Mouse (Mus musculus): ENCODE measurements around the gene Ffar3. TPM values are rescaled to one million over a fixed set of nuclear protein-coding genes. Genes with fewer than 3 reads are reported as not detected.
A peak's percentile ranks its signal among the peaks of the same experiment; 100 is the strongest.

Ffar3 gene
- total and polyA plus RNA-seq, 2 experiments from 2014 or later: not detected

DNA sequence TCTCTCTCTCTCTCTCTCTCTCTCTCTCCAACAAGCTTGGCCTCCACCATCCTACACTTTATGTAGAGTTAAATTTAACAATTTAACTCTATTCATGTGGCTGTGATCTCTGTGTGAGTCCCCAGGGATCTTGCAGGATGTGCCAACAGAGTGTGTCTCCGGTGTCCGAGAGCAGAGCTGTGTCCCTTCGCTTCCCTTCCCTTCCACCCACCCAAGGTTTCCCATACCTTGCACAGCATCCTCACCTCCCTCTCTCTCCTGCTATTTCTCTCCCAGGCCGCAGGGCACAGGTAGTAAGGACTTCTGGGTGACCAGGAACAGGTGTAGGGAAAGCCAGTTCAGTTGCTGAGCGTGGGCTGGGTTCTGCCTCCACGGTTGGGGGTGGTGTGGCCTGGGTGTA is 23.0 kb upstream of the Ffar3 start:
- TF ChIP-seq CTCF (IDR thresholded peaks at IDR 0.05; ENCODE audit: low read depth): no peak
- no peak for TF ChIP-seq EP300 (IDR thresholded peaks at IDR 0.05; ENCODE audit: low read depth)
- no peaks in the 10 kb centered on the region for H3K36me3 ChIP-seq (replicated peaks; ENCODE audit: control insufficient read depth, insufficient read depth, low read length)
- no peak overlapping the region for H3K4me3 ChIP-seq (ENCODE audit: low read depth, low read length)
- H3K4me2 ChIP-seq (ENCODE audit: low read depth, low read length): no peak overlapping the region
- 75% methylated on average over 6 of the region's 6 CpGs for WGBS
- H3K27ac ChIP-seq (ENCODE audit: low read depth): no peak overlapping the region
- no peak for DNase-seq (ENCODE audit: low spot score)
- ATAC-seq (ENCODE audit: insufficient read depth, low read depth): no peak
- no peaks in the 10 kb centered on the region for H3K9me3 ChIP-seq (replicated peaks; ENCODE audit: control insufficient read depth, low read length)
- H3K4me1 ChIP-seq (ENCODE audit: control insufficient read depth, insufficient read depth): no peaks in the 10 kb centered on the region
- H3K27me3 ChIP-seq (ENCODE audit: control insufficient read depth, insufficient read depth, low read length): 0 out of 2 replicates have a peak, but pooled peaks cover 6% of the 10 kb centered on the region
- H3K9ac ChIP-seq (replicated peaks; ENCODE audit: low read depth, low read length): no peak overlapping the region

DNA sequence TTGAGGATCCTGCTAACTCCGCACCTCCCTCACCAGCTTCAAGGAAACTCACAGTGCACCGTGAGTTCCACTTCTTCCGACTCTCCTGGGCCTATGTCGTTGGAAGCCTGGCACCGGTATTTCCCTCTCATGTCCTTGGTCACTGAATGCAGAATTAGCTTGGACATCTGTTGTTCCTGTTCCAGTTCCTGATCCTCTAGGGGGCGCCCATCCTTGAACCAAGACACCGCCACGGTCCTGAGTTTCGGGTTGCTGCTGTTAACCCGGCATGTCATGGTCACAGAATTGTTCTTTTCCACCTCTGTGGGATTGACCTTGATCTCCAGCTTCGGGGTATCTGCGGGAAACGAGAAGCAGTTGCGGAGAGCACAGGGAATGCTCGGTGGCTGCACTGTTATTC is 17.1 kb upstream of the Ffar3 start:
- peak; percentile 55 for DNase-seq (ENCODE audit: low spot score)
- Histone ChIP-seq H3K9ac (replicated peaks; ENCODE audit: low read depth, low read length) (no peak overlapping the region), H3K36me3 (replicated peaks; ENCODE audit: control insufficient read depth, insufficient read depth, low read length) (no peaks in the 10 kb centered on the region), H3K9me3 (replicated peaks; ENCODE audit: control insufficient read depth, low read length) (no peaks in the 10 kb centered on the region), H3K4me2 (ENCODE audit: low read depth, low read length) (no peak overlapping the region), H3K4me1 (ENCODE audit: control insufficient read depth, insufficient read depth) (no peaks in the 10 kb centered on the region), H3K27me3 (ENCODE audit: control insufficient read depth, insufficient read depth, low read length) (0 out of 2 replicates have a peak, but pooled peaks cover 3% of the 10 kb centered on the region), H3K27ac (ENCODE audit: low read depth) (no peak overlapping the region), H3K4me3 (ENCODE audit: low read depth, low read length) (no peak overlapping the region)
- ATAC-seq (ENCODE audit: insufficient read depth, low read depth): no peak
- WGBS: 18% methylated on average over 15 of the region's 15 CpGs
- TF ChIP-seq EP300 (IDR thresholded peaks at IDR 0.05; ENCODE audit: low read depth) (no peak), CTCF (IDR thresholded peaks at IDR 0.05; ENCODE audit: low read depth) (peak; percentile 65)

DNA sequence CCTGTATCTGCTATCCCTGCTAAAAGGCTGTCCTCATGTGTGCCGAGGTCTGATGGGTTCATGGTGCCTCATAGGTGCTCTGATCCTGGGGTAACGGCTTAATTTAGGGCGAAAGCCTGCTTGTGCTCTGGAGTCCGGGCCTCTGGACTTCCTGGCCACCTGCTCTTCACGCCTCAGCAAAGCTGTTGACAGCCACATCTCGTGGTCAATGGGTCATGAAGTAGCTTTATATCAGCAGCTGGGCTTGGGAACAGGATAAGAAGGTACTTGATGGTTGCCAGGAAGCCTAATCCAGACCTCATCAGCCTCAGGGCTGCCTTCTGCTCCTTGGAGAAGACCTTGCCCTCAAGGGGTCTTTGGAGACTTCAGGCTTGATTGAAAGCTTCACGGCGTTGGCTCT is 7.4 kb upstream of the Ffar3 start:
- peaks cover 11% of the 10 kb centered on the region; the same call in 1 of the 2 replicates for H3K27me3 ChIP-seq (ENCODE audit: control insufficient read depth, insufficient read depth, low read length)
- TF ChIP-seq EP300 (IDR thresholded peaks at IDR 0.05; ENCODE audit: low read depth) (no peak), CTCF (IDR thresholded peaks at IDR 0.05; ENCODE audit: low read depth) (no peak)
- no peak for ATAC-seq (ENCODE audit: insufficient read depth, low read depth)
- H3K36me3 ChIP-seq (replicated peaks; ENCODE audit: control insufficient read depth, insufficient read depth, low read length): no peaks in the 10 kb centered on the region
- H3K9me3 ChIP-seq (replicated peaks; ENCODE audit: control insufficient read depth, low read length): no peaks in the 10 kb centered on the region
- no peak overlapping the region for H3K4me2 ChIP-seq (ENCODE audit: low read depth, low read length)
- H3K9ac ChIP-seq (replicated peaks; ENCODE audit: low read depth, low read length): no peak overlapping the region
- no peak for DNase-seq (ENCODE audit: low spot score)
- no peak overlapping the region for H3K27ac ChIP-seq (ENCODE audit: low read depth)
- 35% methylated on average over 8 of the region's 8 CpGs for WGBS
- peaks cover 4% of the 10 kb centered on the region; the same call in 1 of the 2 replicates for H3K4me1 ChIP-seq (ENCODE audit: control insufficient read depth, insufficient read depth)
- H3K4me3 ChIP-seq (ENCODE audit: low read depth, low read length): no peak overlapping the region

DNA sequence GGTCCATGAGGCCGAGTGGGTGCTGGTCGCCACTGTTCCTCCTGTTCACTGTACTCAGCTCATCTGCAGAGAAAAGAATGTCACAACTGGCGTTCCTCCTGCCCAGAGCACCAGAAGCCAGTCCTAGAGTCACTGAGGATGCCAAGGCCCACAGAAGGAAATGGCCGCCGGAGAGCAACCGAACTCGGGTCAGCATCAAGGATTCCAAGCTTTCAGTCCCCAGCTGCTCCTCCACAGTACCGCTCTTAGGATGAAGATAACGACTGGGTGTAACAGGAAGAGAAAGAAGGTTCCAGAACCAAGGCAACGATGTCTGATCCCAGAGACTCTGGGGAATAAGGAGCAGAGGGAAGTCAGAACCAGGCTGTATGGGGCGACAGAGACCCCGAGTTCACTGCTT is 5.5 kb upstream of the Ffar3 start, which contains the start of gene Ffar1:
Ffar1 (minus strand) TSS at position 101 of the 400 bp plus-strand sequence.
- H3K36me3 ChIP-seq (replicated peaks; ENCODE audit: control insufficient read depth, insufficient read depth, low read length): no peaks in the 10 kb centered on the region
- H3K27me3 ChIP-seq (ENCODE audit: control insufficient read depth, insufficient read depth, low read length): peaks cover 6% of the 10 kb centered on the region; the same call in 1 of the 2 replicates
- TF ChIP-seq EP300 (IDR thresholded peaks at IDR 0.05; ENCODE audit: low read depth) (no peak), CTCF (IDR thresholded peaks at IDR 0.05; ENCODE audit: low read depth) (no peak)
- ATAC-seq (ENCODE audit: insufficient read depth, low read depth) (no peak), DNase-seq (ENCODE audit: low spot score) (no peak)
- H3K27ac ChIP-seq (ENCODE audit: low read depth): no peak within 1 kb of the TSS
- no peaks in the 10 kb centered on the region for H3K9me3 ChIP-seq (replicated peaks; ENCODE audit: control insufficient read depth, low read length)
- WGBS: 73% methylated on average over 12 of the region's 12 CpGs
- H3K4me2 ChIP-seq (ENCODE audit: low read depth, low read length): no peak within 1 kb of the TSS
- peaks cover 4% of the 10 kb centered on the region; the same call in 1 of the 2 replicates for H3K4me1 ChIP-seq (ENCODE audit: control insufficient read depth, insufficient read depth)
- no peak within 1 kb of the TSS for H3K9ac ChIP-seq (replicated peaks; ENCODE audit: low read depth, low read length)
- H3K4me3 ChIP-seq (ENCODE audit: low read depth, low read length): no peak within 1 kb of the TSS

DNA sequence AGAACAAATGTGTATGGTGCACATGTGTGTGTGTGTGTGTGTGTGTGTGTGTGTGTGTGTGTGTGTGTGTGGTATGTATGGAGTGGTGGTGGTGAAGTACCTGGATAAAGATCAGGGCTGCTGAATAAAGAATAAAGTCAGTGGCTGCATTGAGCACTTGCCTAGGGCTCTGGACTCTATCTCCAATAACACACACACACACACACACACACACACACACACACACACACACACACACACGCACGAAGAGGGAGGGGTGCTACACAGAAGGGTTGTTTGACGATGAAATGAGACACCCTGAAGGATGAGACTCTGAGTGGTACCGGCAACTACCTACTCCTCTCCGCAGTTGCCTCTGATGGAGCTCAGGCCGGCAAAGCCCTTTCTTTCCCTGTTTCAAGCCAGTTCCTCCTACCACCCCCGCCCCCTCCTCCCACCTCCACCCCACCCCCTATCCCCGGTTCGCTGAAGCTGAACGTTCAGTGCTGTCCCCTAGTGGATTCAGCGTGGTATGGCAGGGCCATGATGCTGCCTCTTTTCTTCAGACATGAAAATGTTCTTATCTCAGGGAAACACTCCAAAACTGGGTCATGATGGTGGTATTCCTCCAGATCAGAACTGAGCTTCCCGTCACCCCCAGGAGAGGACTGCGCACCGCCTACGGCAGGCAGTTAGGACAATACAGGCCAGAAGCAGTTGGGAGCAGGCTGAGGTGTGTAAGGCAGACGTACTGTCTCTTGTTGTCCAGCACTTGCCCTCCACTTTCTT is 3.8 kb upstream of the Ffar3 start:
- ATAC-seq (ENCODE audit: insufficient read depth, low read depth) (peak; percentile 33; the same call in 1 of the 2 replicates), DNase-seq (ENCODE audit: low spot score) (peak; percentile 46)
- Histone ChIP-seq H3K4me3 (ENCODE audit: low read depth, low read length) (peak overlapping the region; percentile 20; the same call in 1 of the 2 replicates), H3K36me3 (replicated peaks; ENCODE audit: control insufficient read depth, insufficient read depth, low read length) (no peaks in the 10 kb centered on the region), H3K27me3 (ENCODE audit: control insufficient read depth, insufficient read depth, low read length) (peaks cover 16% of the 10 kb centered on the region), H3K4me1 (ENCODE audit: control insufficient read depth, insufficient read depth) (peaks cover 4% of the 10 kb centered on the region; the same call in 1 of the 2 replicates), H3K27ac (ENCODE audit: low read depth) (no peak overlapping the region), H3K9me3 (replicated peaks; ENCODE audit: control insufficient read depth, low read length) (no peaks in the 10 kb centered on the region), H3K4me2 (ENCODE audit: low read depth, low read length) (peak overlapping the region; percentile 37; the same call in 1 of the 2 replicates), H3K9ac (replicated peaks; ENCODE audit: low read depth, low read length) (no peak overlapping the region)
- 6% methylated on average over 13 of the region's 16 CpGs for WGBS
- TF ChIP-seq EP300 (IDR thresholded peaks at IDR 0.05; ENCODE audit: low read depth) (no peak), CTCF (IDR thresholded peaks at IDR 0.05; ENCODE audit: low read depth) (peak; percentile 79)

Data from heart, postnatal 0 days (tissue).